Mouse (Mus musculus): Measurements from ENCODE around the gene Ly6g6e. TPM values are rescaled to one million over a fixed set of nuclear protein-coding genes. Genes with fewer than 3 reads are reported as not detected.

The Ly6g6e gene
- total RNA-seq, 1 experiment from 2014 or later: not detected

Other genes starting within 250 kb of the Ly6g6e start
- gene Stk19, start 240.0 kb upstream of the Ly6g6e start, total RNA-seq (2023): 62.5 TPM
- gene Dxo, start 239.9 kb upstream of the Ly6g6e start, total RNA-seq (2023): 76.5 TPM
- gene Skiv2l, start 226.7 kb upstream of the Ly6g6e start, total RNA-seq (2023): 106 TPM
- gene Nelfe, start 226.5 kb upstream of the Ly6g6e start, total RNA-seq (2023): 31.0 TPM
- 0.61 TPM for gene Cfb, start 214.4 kb upstream of the Ly6g6e start, total RNA-seq (2023)
- 5.4 TPM for gene Zbtb12, start 197.4 kb upstream of the Ly6g6e start, total RNA-seq (2023)
- not detected for gene Gm20547, start 194.9 kb upstream of the Ly6g6e start, total RNA-seq (2023)
- 1.9 TPM for gene C2, start 178.6 kb upstream of the Ly6g6e start, total RNA-seq (2023)
- gene Ehmt2, start 178.4 kb upstream of the Ly6g6e start, total RNA-seq (2023): 120 TPM
- not detected for gene Slc44a4, start 162.4 kb upstream of the Ly6g6e start, total RNA-seq (2023)
- gene Neu1, start 145.6 kb upstream of the Ly6g6e start, total RNA-seq (2023): 55.1 TPM
- 83.6 TPM for gene Hspa1b, start 117.7 kb upstream of the Ly6g6e start, total RNA-seq (2023)
- not detected for gene Gm20481, start 107.0 kb upstream of the Ly6g6e start, total RNA-seq (2023)
- gene Hspa1a, start 104.7 kb upstream of the Ly6g6e start, total RNA-seq (2023): 42.1 TPM
- gene Hspa1l, start 104.2 kb upstream of the Ly6g6e start, total RNA-seq (2023): not detected
- gene Lsm2, start 95.0 kb upstream of the Ly6g6e start, total RNA-seq (2023): 27.1 TPM
- 98.2 TPM for gene Vars, start 75.9 kb upstream of the Ly6g6e start, total RNA-seq (2023)
- gene Vwa7, start 60.3 kb upstream of the Ly6g6e start, total RNA-seq (2023): 0.80 TPM
- 0.70 TPM for gene Sapcd1, start 48.9 kb upstream of the Ly6g6e start, total RNA-seq (2023)
- 2.9 TPM for gene Msh5, start 30.2 kb upstream of the Ly6g6e start, total RNA-seq (2023)
- gene Clic1, start 26.9 kb upstream of the Ly6g6e start, total RNA-seq (2023): 149 TPM
- 0.64 TPM for gene Ddah2, start 17.9 kb upstream of the Ly6g6e start, total RNA-seq (2023)
- gene Ly6g6c, start 11.5 kb upstream of the Ly6g6e start, total RNA-seq (2023): not detected
- not detected for gene Mpig6b, start 10.7 kb upstream of the Ly6g6e start, total RNA-seq (2023)
- gene Ly6g6d, start 1.2 kb downstream of the Ly6g6e start, total RNA-seq (2023): not detected
- not detected for gene Ly6g6f, start 8.7 kb downstream of the Ly6g6e start, total RNA-seq (2023)
- gene Abhd16a, start 12.4 kb downstream of the Ly6g6e start, total RNA-seq (2023): 70.2 TPM
- not detected for gene Ly6g5c, start 31.4 kb downstream of the Ly6g6e start, total RNA-seq (2023)
- 0.61 TPM for gene Ly6g5b, start 38.5 kb downstream of the Ly6g6e start, total RNA-seq (2023)
- gene Gpank1, start 44.6 kb downstream of the Ly6g6e start, total RNA-seq (2023): 22.8 TPM
- 143 TPM for gene Csnk2b, start 45.2 kb downstream of the Ly6g6e start, total RNA-seq (2023)
- gene D17H6S53E, start 49.5 kb downstream of the Ly6g6e start, total RNA-seq (2023): 21.0 TPM
- not detected for gene Apom, start 55.1 kb downstream of the Ly6g6e start, total RNA-seq (2023)
- gene Bag6, start 58.3 kb downstream of the Ly6g6e start, total RNA-seq (2023): 377 TPM
- 311 TPM for gene Prrc2a, start 88.0 kb downstream of the Ly6g6e start, total RNA-seq (2023)
- 2.4 TPM for gene Aif1, start 99.2 kb downstream of the Ly6g6e start, total RNA-seq (2023)
- 19.8 TPM for gene Lst1, start 111.5 kb downstream of the Ly6g6e start, total RNA-seq (2023)
- gene Ltb, start 117.5 kb downstream of the Ly6g6e start, total RNA-seq (2023): 515 TPM
- gene Tnf, start 125.1 kb downstream of the Ly6g6e start, total RNA-seq (2023): 17.4 TPM
- 16.4 TPM for gene Lta, start 128.4 kb downstream of the Ly6g6e start, total RNA-seq (2023)
- not detected for gene Gm16181, start 143.9 kb downstream of the Ly6g6e start, total RNA-seq (2023)
- 2.9 TPM for gene Atp6v1g2, start 156.8 kb downstream of the Ly6g6e start, total RNA-seq (2023)
- 12.2 TPM for gene Nfkbil1, start 158.9 kb downstream of the Ly6g6e start, total RNA-seq (2023)
- gene Ddx39b, start 164.8 kb downstream of the Ly6g6e start, total RNA-seq (2023): 460 TPM
- gene H2-D1, start 185.8 kb downstream of the Ly6g6e start, total RNA-seq (2023): 2,305 TPM
- gene H2-Q1, start 243.5 kb downstream of the Ly6g6e start, total RNA-seq (2023): 16.9 TPM

Data from CD8-positive naive resting alpha-beta T cell, adult 57 days (primary cell).